In the genomic region with DNA sequence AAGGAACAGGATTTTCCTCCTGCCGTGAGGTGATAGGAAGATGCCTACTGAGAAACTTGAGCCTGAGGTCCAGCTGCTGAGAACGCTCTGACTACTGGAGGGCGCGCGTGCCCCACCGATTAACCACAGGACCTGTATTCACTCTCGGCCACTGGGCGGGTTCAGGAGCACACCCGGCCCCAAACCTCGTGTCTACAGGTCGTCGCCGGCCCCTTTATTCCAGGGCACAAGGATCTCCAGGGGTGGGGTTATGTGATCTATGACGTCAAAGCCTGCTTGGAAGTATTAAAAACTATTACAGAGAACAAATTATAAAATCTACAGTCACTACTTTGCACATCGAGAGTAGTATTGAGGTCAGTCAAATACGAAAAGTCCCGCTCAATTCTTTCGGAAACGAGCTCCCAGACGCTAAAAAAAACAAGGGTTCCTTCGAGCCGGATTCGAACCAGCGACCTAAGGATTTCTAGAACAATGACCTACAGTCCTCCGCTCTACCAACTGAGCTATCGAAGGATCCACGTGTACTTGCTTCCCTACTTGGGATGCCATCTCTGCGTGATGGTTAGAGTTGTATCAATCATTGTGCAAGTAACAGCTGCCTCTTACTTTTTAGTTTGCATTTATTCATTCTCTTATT, we compare ENCODE assay signal across 8 mouse cellular contexts. TPM values are rescaled to one million over a fixed set of nuclear protein-coding genes. Genes with fewer than 3 reads are reported as not detected.
DNase-seq lines count a peak whose midpoint lies in the region; ATAC-seq and TF ChIP-seq lines count a peak whose summit lies in the region.

No protein-coding gene starts in this region.

- peak; percentile 98 for DNase-seq in CH12.LX (ENCODE audit: extremely low read depth)
- DNase-seq in c-Kit-positive CD71-positive TER-119-negative erythroid progenitor cells, embryonic 14.5 days (ENCODE audit: low read depth): peak; percentile 98
- DNase-seq in forebrain, embryonic 11.5 days (ENCODE audit: low spot score): peak; percentile 98
- peak; percentile 97 to 98 for DNase-seq in kidney, postnatal 25 days
- peak; percentile 96 for DNase-seq in neural tube, embryonic 11.5 days (ENCODE audit: low spot score)

- in situ Hi-C loops in CH12.LX (cut with MboI; ENCODE audit: low pct_ligation_motif_present, low pct_unique_long_range_greater_than_20kb, low sequenced_read_pairs): loop anchor here (5.0 to 25.0 kb wide), 4 partner anchors 90 to 1570 kb away; partner anchors contain the start of gene Zfp184

- peak; percentile 90 for ATAC-seq in forebrain, embryonic 11.5 days (replicated peaks; ENCODE audit: low FRiP score)
- peak; percentile 90 for ATAC-seq in heart, embryonic 16.5 days (replicated peaks; ENCODE audit: extremely low read depth, insufficient read depth, low FRiP score)
- peak; percentile 91 for ATAC-seq in liver, embryonic 15.5 days (ENCODE audit: insufficient read depth)
- ATAC-seq in neural tube, embryonic 11.5 days (ENCODE audit: insufficient read depth, low FRiP score, low TSS enrichment): peak; percentile 87
- peak; percentile 93 for ATAC-seq in stomach, embryonic 16.5 days (ENCODE audit: insufficient read depth, low FRiP score)

- no peaks in the 10 kb centered on the region for H3K9me3 ChIP-seq in CH12.LX (replicated peaks; ENCODE audit: low read length)
- H3K9me3 ChIP-seq in forebrain, embryonic 11.5 days (ENCODE audit: control insufficient read depth, low read length): no peaks in the 10 kb centered on the region
- H3K9me3 ChIP-seq in heart, embryonic 16.5 days (replicated peaks; ENCODE audit: control insufficient read depth, low read length): no peaks in the 10 kb centered on the region
- H3K9me3 ChIP-seq in liver, embryonic 15.5 days (replicated peaks): no peaks in the 10 kb centered on the region
- no peaks in the 10 kb centered on the region for H3K9me3 ChIP-seq in neural tube, embryonic 11.5 days (ENCODE audit: control insufficient read depth, low read length)
- no peaks in the 10 kb centered on the region for H3K9me3 ChIP-seq in stomach, embryonic 16.5 days (replicated peaks; ENCODE audit: control insufficient read depth, low read length)

- dilution Hi-C loops in CH12.LX (cut with MboI; ENCODE audit: extremely low pct_ligation_motif_present, extremely low pct_unique_long_range_greater_than_20kb, low sequenced_read_pairs): no loop called here

- TF ChIP-seq POLR2A in CH12.LX (IDR thresholded peaks at IDR 0.05; ENCODE audit: low read depth, low read length): peak; percentile 40

- peak overlapping the region; percentile 41 to 68 (median 59) for H3K4me3 ChIP-seq in CH12.LX (replicated peaks in 1 of 3; ENCODE audit: low read depth in 2 of 3, low read length in 2 of 3, poor library complexity in 1 of 3)
- peak overlapping the region; percentile 52 for H3K4me3 ChIP-seq in forebrain, embryonic 11.5 days (ENCODE audit: low read depth, low read length)
- H3K4me3 ChIP-seq in heart, embryonic 16.5 days (ENCODE audit: low read length): peak overlapping the region; percentile 78
- peak overlapping the region; percentile 65 for H3K4me3 ChIP-seq in liver, embryonic 15.5 days (replicated peaks)
- H3K4me3 ChIP-seq in neural tube, embryonic 11.5 days (ENCODE audit: low read depth, low read length): peak overlapping the region; percentile 53
- peak overlapping the region; percentile 68 for H3K4me3 ChIP-seq in stomach, embryonic 16.5 days (replicated peaks; ENCODE audit: low read length)

- under 1% methylated on average over 28 of the region's 28 CpGs for WGBS in forebrain, embryonic 11.5 days
- WGBS in heart, embryonic 16.5 days: 0% methylated on average over 28 of the region's 28 CpGs
- under 1% methylated on average over 28 of the region's 28 CpGs for WGBS in liver, embryonic 15.5 days (ENCODE audit: insufficient replicate concordance)
- under 1% methylated on average over 28 of the region's 28 CpGs for WGBS in neural tube, embryonic 11.5 days
- under 1% methylated on average over 28 of the region's 28 CpGs for WGBS in stomach, embryonic 16.5 days

- no peak for TF ChIP-seq RAD21 in CH12.LX (IDR thresholded peaks at IDR 0.05; ENCODE audit: low read depth, low read length)

- H3K4me2 ChIP-seq in CH12.LX (ENCODE audit: insufficient read depth, low read depth, poor library complexity, severe bottlenecking): peak overlapping the region; percentile 96
- H3K4me2 ChIP-seq in forebrain, embryonic 11.5 days (ENCODE audit: low read depth, low read length, severe bottlenecking): peak overlapping the region; percentile 54
- H3K4me2 ChIP-seq in heart, embryonic 16.5 days (ENCODE audit: low read depth, low read length): peak overlapping the region; percentile 75
- H3K4me2 ChIP-seq in liver, embryonic 15.5 days: peak overlapping the region; percentile 83
- peak overlapping the region; percentile 58 for H3K4me2 ChIP-seq in neural tube, embryonic 11.5 days (ENCODE audit: low read depth)
- H3K4me2 ChIP-seq in stomach, embryonic 16.5 days (ENCODE audit: low read depth, low read length): peak overlapping the region; percentile 80

- TF ChIP-seq EP300 in CH12.LX (IDR thresholded peaks at IDR 0.05; ENCODE audit: low read length): no peak

- no peak overlapping the region for H3K27ac ChIP-seq in CH12.LX (ENCODE audit: insufficient read depth, low read depth)
- 0 out of 2 replicates have a peak overlapping the region, but pooled peaks have one; percentile 46 for H3K27ac ChIP-seq in forebrain, embryonic 11.5 days (ENCODE audit: low read depth, low read length)
- H3K27ac ChIP-seq in heart, embryonic 16.5 days (ENCODE audit: low read length): peak overlapping the region; percentile 80
- H3K27ac ChIP-seq in liver, embryonic 15.5 days (replicated peaks): peak overlapping the region; percentile 81
- 0 out of 2 replicates have a peak overlapping the region, but pooled peaks have one; percentile 17 for H3K27ac ChIP-seq in neural tube, embryonic 11.5 days (ENCODE audit: low read depth, low read length)
- H3K27ac ChIP-seq in stomach, embryonic 16.5 days (ENCODE audit: low read length): peak overlapping the region; percentile 74

- H3K79me2 ChIP-seq in CH12.LX (replicated peaks; ENCODE audit: control insufficient read depth, extremely low read depth, insufficient read depth, poor library complexity, severe bottlenecking): peaks cover 3% of the 10 kb centered on the region; the same call in 1 of the 2 replicates

- no peaks in the 10 kb centered on the region for H3K36me3 ChIP-seq in CH12.LX (replicated peaks in 1 of 2; ENCODE audit: control insufficient read depth in 1 of 2, insufficient read depth in 1 of 2, low read length in 1 of 2)
- no peaks in the 10 kb centered on the region for H3K36me3 ChIP-seq in forebrain, embryonic 11.5 days (ENCODE audit: control insufficient read depth, insufficient read depth, low read length)
- H3K36me3 ChIP-seq in heart, embryonic 16.5 days (ENCODE audit: control insufficient read depth, insufficient read depth): no peaks in the 10 kb centered on the region
- H3K36me3 ChIP-seq in liver, embryonic 15.5 days (replicated peaks): no peaks in the 10 kb centered on the region
- no peaks in the 10 kb centered on the region for H3K36me3 ChIP-seq in neural tube, embryonic 11.5 days (ENCODE audit: control insufficient read depth, insufficient read depth, low read length)
- H3K36me3 ChIP-seq in stomach, embryonic 16.5 days (ENCODE audit: control insufficient read depth, insufficient read depth, low read length): no peaks in the 10 kb centered on the region

- no peak for TF ChIP-seq CTCF in CH12.LX (conservative IDR thresholded peaks at IDR 0.05 in 1 of 2, IDR thresholded peaks at IDR 0.05 in 1 of 2; ENCODE audit: low read depth in 2 of 2, low read length in 2 of 2)

- H3K4me1 ChIP-seq in CH12.LX (ENCODE audit: control insufficient read depth in 1 of 2, insufficient read depth in 2 of 2): peaks cover 0 to 12% of the 10 kb centered on the region in 2 experiments; a peak in 2 of 4 replicates
- peaks cover 1% of the 10 kb centered on the region; the same call in 1 of the 2 replicates for H3K4me1 ChIP-seq in forebrain, embryonic 11.5 days (replicated peaks; ENCODE audit: control insufficient read depth, insufficient read depth, low read length)
- peaks cover 20% of the 10 kb centered on the region for H3K4me1 ChIP-seq in heart, embryonic 16.5 days (ENCODE audit: control insufficient read depth, insufficient read depth, low read length)
- peaks cover 54% of the 10 kb centered on the region for H3K4me1 ChIP-seq in liver, embryonic 15.5 days (replicated peaks)
- 0 out of 2 replicates have a peak, but pooled peaks cover 5% of the 10 kb centered on the region for H3K4me1 ChIP-seq in neural tube, embryonic 11.5 days (ENCODE audit: control insufficient read depth, insufficient read depth, low read length)
- peaks cover 13% of the 10 kb centered on the region for H3K4me1 ChIP-seq in stomach, embryonic 16.5 days (ENCODE audit: control insufficient read depth, insufficient read depth, low read length)

- H3K9ac ChIP-seq in CH12.LX (ENCODE audit: insufficient read depth, low read depth): peak overlapping the region; percentile 84
- peak overlapping the region; percentile 48 for H3K9ac ChIP-seq in forebrain, embryonic 11.5 days (ENCODE audit: low read length)
- peak overlapping the region; percentile 82 for H3K9ac ChIP-seq in heart, embryonic 16.5 days (ENCODE audit: low read length)
- peak overlapping the region; percentile 64 for H3K9ac ChIP-seq in liver, embryonic 15.5 days
- peak overlapping the region; percentile 40 for H3K9ac ChIP-seq in neural tube, embryonic 11.5 days (ENCODE audit: low read length)
- peak overlapping the region; percentile 61 for H3K9ac ChIP-seq in stomach, embryonic 16.5 days (ENCODE audit: low read length)

- no peaks in the 10 kb centered on the region for H3K27me3 ChIP-seq in CH12.LX (replicated peaks)
- no peaks in the 10 kb centered on the region for H3K27me3 ChIP-seq in forebrain, embryonic 11.5 days (ENCODE audit: control insufficient read depth, insufficient read depth, low read length)
- no peaks in the 10 kb centered on the region for H3K27me3 ChIP-seq in heart, embryonic 16.5 days (ENCODE audit: control insufficient read depth, insufficient read depth, low read length)
- H3K27me3 ChIP-seq in liver, embryonic 15.5 days: no peaks in the 10 kb centered on the region
- no peaks in the 10 kb centered on the region for H3K27me3 ChIP-seq in neural tube, embryonic 11.5 days (ENCODE audit: control insufficient read depth, insufficient read depth, low read length)
- H3K27me3 ChIP-seq in stomach, embryonic 16.5 days (ENCODE audit: control insufficient read depth, insufficient read depth, low read length): no peaks in the 10 kb centered on the region

RNA-seq across cellular contexts. Expression of gene Abt1, which starts 9.0 kb away (rescaled TPM):
- total RNA-seq in CH12.LX (2012; rRNA removed) (10.1 and 13.1 TPM in 2 replicates), CH12.LX (2014; rRNA removed) (14.4 and 15.4 TPM in 2 replicates)
- polyA plus RNA-seq in CH12.LX (2012; ENCODE audit: insufficient read length, low read depth): 11.7 and 12.9 TPM in 2 replicates
- polyA plus RNA-seq in forebrain, embryonic 11.5 days (2014; fragmentation: Nextera tagmentation; extraction: Ambion mirVana): 13.0 and 13.5 TPM in 2 replicates
- 9.2 and 9.4 TPM in 2 replicates for polyA plus RNA-seq in heart, embryonic 16.5 days (2015; fragmentation: Nextera tagmentation; extraction: Ambion mirVana)
- polyA plus RNA-seq in liver, embryonic 15.5 days (2015; fragmentation: Nextera tagmentation; extraction: Ambion mirVana): 5.1 and 5.2 TPM in 2 replicates
- 13.3 and 13.7 TPM in 2 replicates for polyA plus RNA-seq in neural tube, embryonic 11.5 days (2014; fragmentation: Nextera tagmentation; extraction: Ambion mirVana)
- polyA plus RNA-seq in stomach, embryonic 16.5 days (2015; fragmentation: Nextera tagmentation; extraction: Ambion mirVana): 10.3 and 11.4 TPM in 2 replicates

RNA-seq across cellular contexts. Expression of gene Btn1a1, which starts 33.0 kb away (rescaled TPM):
- total RNA-seq in CH12.LX (2012; rRNA removed) (0.38 and 0.51 TPM in 2 replicates), CH12.LX (2014; rRNA removed) (0.20 TPM in 2 replicates)
- 0.08 and 0.21 TPM in 2 replicates for polyA plus RNA-seq in CH12.LX (2012; ENCODE audit: insufficient read length, low read depth)
- polyA plus RNA-seq in forebrain, embryonic 11.5 days (2014; fragmentation: Nextera tagmentation; extraction: Ambion mirVana): 0.17 and 0.19 TPM in 2 replicates
- polyA plus RNA-seq in heart, embryonic 16.5 days (2015; fragmentation: Nextera tagmentation; extraction: Ambion mirVana): 0.83 and 1.0 TPM in 2 replicates
- 1.6 and 2.1 TPM in 2 replicates for polyA plus RNA-seq in liver, embryonic 15.5 days (2015; fragmentation: Nextera tagmentation; extraction: Ambion mirVana)
- polyA plus RNA-seq in neural tube, embryonic 11.5 days (2014; fragmentation: Nextera tagmentation; extraction: Ambion mirVana): 0.16 TPM in 1 of 2 replicates, not detected in the other
- 0.21 and 0.22 TPM in 2 replicates for polyA plus RNA-seq in stomach, embryonic 16.5 days (2015; fragmentation: Nextera tagmentation; extraction: Ambion mirVana)

RNA-seq across cellular contexts. Expression of gene Btn2a2, which starts 56.0 kb away (rescaled TPM):
- total RNA-seq in CH12.LX (2012; rRNA removed) (1.1 and 1.3 TPM in 2 replicates), CH12.LX (2014; rRNA removed) (1.2 and 1.3 TPM in 2 replicates)
- 2.1 and 2.8 TPM in 2 replicates for polyA plus RNA-seq in CH12.LX (2012; ENCODE audit: insufficient read length, low read depth)
- 0.48 and 0.59 TPM in 2 replicates for polyA plus RNA-seq in forebrain, embryonic 11.5 days (2014; fragmentation: Nextera tagmentation; extraction: Ambion mirVana)
- 0.29 and 0.34 TPM in 2 replicates for polyA plus RNA-seq in heart, embryonic 16.5 days (2015; fragmentation: Nextera tagmentation; extraction: Ambion mirVana)
- not detected in 2 replicates for polyA plus RNA-seq in liver, embryonic 15.5 days (2015; fragmentation: Nextera tagmentation; extraction: Ambion mirVana)
- 0.65 and 0.81 TPM in 2 replicates for polyA plus RNA-seq in neural tube, embryonic 11.5 days (2014; fragmentation: Nextera tagmentation; extraction: Ambion mirVana)
- polyA plus RNA-seq in stomach, embryonic 16.5 days (2015; fragmentation: Nextera tagmentation; extraction: Ambion mirVana): 0.14 and 0.28 TPM in 2 replicates
